Mouse (Mus musculus) adrenal gland, postnatal 4 days (tissue): ENCODE data around the gene Stx7. TPM values are rescaled to one million over a fixed set of nuclear protein-coding genes. Genes with fewer than 3 reads are reported as not detected.
"Not testable (repeated sequence)": the region's sequence is repeated elsewhere in the genome, so short reads cannot be mapped to it uniquely, and the experiment has no call there.

Source experiments
- DNase-seq, 2 experiments: peaks; one replicate each; pipeline ENCODE4 v3.0.0; 2021 to 2022; ENCODE audit warnings: low spot score in 2 of 2, mixed read lengths in 2 of 2
- long read RNA-seq, 2 experiments: library from polyadenylated mRNA; stranded (forward); transcript quantifications; one replicate each; pipeline ENCODE4 v2.0.0; 2021
- total RNA-seq, 2 experiments: library from RNA; stranded (reverse); gene quantifications; 2 replicates each; pipeline ENCODE4 v1.2.3; 2021

Stx7 gene
- total RNA-seq = 100 to 1,000 TPM in 1 of 2 experiments, 10 to 100 TPM in 1; 98.9 to 110 TPM
- long read RNA-seq, experiment 1, transcript Stx7-205 (10 exons, 3,435 nt) = major isoform, 62 of 87 reads
- long read RNA-seq, experiment 1, transcript Stx7-201 (10 exons, 2,502 nt) = minor isoform, 8 of 87 reads
- long read RNA-seq, experiment 1, partial matches to known transcripts = 6 of 87 reads
- long read RNA-seq, experiment 1, other reads (novel, unspliced or antisense) = 11 of 87 reads
- long read RNA-seq, experiment 2, transcript Stx7-201 (10 exons, 2,502 nt) = minor isoform, 6 of 130 reads
- long read RNA-seq, experiment 2, transcript Stx7-205 (10 exons, 3,435 nt) = major isoform, 102 of 130 reads
- long read RNA-seq, experiment 2, partial matches to known transcripts = 9 of 130 reads
- long read RNA-seq, experiment 2, other reads (novel, unspliced or antisense) = 12 of 130 reads

- DNase-seq = peak; percentile 78 to 92
Measured at GRCm38 (mm10) chr10:24149135-24149781, at the start of gene Stx7. Gene Stx7, plus strand, starts transcription at chr10:24149302.

- not testable (repeated sequence) for DNase-seq
Measured at GRCm38 (mm10) chr10:24101812-24102211, 47.3 kb upstream of the Stx7 start, which contains the start of gene Taar8c. Gene Taar8c, minus strand, starts transcription at chr10:24101912.

- DNase-seq = not testable (repeated sequence)
Measured at GRCm38 (mm10) chr10:24103299-24103698, 45.8 kb upstream of the Stx7 start.

DNA sequence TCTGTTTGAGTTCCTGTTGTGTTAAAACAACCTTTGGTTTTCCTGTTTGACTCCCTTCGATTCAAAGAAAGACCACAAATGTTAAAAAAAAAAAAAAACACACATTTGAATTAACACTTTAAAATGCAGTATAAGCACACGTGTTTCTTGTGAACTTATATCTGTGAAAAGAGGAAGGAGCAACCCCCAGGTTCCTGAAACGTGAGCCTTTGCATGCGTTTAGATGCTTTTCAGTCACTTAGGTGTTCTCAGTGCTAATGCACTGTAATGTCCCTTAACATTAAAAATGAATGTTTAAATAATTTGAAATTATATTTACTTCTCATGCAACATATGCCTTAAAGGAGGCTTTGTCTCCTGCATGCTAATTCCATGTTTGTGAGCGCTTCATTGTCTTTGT is 41.4 kb upstream of the Stx7 start:
- DNase-seq = no peak

DNA sequence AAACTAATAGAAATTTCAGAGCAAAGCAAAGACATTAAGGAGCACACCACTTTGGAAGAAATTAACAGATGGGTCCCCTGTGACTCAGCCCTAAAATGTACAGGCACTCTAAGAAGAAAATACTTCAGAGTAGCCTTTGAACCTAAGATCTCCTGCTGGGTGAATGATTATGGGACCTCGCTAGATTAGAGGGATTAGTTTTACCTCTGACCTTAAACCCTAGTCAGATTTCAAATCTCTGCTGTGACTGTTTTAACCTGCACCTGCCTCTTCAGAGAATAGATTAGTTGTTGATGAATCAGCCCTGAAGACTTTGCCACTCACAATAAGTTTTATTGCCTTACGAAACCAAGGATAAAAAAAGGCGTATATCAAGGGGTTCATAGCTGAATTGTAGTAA is 40.9 kb upstream of the Stx7 start:
- DNase-seq = no peak

DNA sequence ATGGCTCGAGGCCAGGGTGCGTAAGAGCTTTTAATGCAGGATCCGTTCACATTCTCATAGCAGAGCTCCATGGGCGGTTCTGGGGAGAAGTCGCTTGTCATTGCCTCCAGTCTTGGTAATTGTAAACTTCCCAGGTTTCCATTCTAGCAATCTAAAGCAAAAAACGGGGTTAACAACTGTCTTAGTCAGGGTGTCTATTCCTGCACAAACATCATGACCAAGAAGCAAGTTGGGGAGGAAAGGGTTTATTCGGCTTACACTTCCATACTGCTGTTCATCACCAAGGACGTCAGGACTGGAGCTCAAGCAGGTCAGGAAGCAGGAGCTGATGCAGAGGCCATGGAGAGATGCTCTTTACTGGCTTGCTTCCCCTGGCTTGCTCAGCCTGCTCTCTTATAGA is 39.7 kb upstream of the Stx7 start, which contains the start of gene Taar9:
Taar9 (minus strand) TSS at position 101 of the 400 bp plus-strand sequence.
- not testable (repeated sequence) for DNase-seq

GRCm38 (mm10) chr10:24111116-24111778 is 37.9 kb upstream of the Stx7 start:
- peak in 1 of 2 experiments; percentile 28 for DNase-seq

DNA sequence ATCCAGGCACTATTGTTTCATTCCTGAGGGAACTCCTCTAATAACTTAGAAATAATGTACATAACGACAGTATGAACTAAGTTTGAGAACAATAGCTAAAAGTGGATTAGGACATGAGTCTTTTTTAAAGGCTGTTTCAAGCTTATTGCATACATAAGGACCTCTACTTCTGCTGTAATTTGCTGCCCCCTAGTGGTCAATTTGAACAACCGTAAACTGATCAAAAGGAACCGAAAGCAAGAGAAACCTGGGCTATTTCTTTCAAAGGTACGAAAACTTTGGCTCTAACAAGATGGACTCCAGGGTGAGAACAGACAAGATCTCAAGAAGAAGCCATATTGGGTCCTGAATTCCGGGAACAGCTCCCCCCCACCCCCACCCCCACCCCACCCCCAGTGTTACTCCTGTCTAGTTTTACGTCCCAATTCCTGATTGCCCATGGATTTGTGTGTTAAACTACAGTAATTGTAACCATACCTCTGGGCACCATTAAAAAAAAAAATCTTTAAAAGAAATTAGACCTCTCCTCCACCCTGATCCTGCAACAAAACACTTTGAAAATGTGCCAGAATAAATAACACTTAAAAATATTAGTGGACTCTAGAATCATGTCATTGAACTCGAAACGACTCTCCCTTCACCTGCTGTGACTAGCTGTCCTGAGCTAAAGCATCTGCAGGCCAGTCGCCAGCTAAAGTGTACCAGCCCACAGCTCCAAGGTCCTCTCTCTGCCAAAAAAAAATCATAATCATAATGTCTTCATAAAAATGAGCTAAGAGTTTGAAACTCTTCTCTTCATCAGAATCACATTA is 17.4 kb upstream of the Stx7 start:
- DNase-seq = peak in 1 of 2 experiments; percentile 24

GRCm38 (mm10) chr10:24132273-24132672 is 16.8 kb upstream of the Stx7 start:
- DNase-seq = no peak

- no peak for DNase-seq
Measured at GRCm38 (mm10) chr10:24133132-24133531, 16.0 kb upstream of the Stx7 start.

GRCm38 (mm10) chr10:24134071-24134645 is 14.9 kb upstream of the Stx7 start:
- DNase-seq = no peak

GRCm38 (mm10) chr10:24138623-24139261 is 10.4 kb upstream of the Stx7 start:
- DNase-seq = no peak

DNA sequence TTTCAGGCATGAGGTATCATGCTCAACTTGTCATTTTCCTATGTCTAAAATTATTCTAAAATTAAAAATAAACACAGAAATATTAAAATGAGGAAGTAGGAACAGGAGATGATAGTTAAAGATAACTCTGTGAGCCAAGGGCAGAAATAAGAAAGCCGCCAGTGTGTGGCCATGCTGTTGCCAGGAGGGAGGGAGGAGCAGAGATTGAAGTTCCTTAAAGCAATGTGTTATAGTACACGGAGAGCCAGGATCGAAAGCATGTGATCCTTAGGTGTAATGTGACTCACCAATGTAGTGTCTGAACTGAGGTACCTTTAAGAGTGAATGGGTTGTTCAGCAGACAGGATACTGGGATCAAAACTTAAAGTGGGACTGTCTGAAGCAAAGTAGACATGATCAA is 6.4 kb upstream of the Stx7 start:
- no peak for DNase-seq

- no peak for DNase-seq
Measured at GRCm38 (mm10) chr10:24150086-24150485, 984 bp downstream of the Stx7 start.

- DNase-seq = no peak
Measured at GRCm38 (mm10) chr10:24158470-24159254, 9.6 kb downstream of the Stx7 start.

DNA sequence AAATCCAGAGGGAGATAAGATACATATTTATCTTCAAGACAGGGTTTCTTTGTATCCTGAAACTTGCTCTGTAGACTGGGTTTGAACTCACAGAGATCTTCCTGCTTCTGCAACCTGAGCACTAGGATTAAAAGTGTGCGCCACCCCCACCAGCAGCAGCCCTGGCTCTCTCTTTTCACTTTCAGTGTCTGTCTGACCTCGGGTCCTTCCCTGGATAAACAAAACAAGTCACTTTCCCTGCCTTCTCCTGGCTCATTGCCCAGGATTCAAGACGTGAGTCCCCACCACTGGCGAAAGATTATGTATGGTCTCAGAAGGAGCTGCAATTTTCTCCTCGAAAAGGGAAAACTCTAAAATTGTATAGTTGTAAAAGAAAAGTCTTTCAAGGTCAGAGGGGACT is 10.5 kb downstream of the Stx7 start:
- DNase-seq = no peak

DNA sequence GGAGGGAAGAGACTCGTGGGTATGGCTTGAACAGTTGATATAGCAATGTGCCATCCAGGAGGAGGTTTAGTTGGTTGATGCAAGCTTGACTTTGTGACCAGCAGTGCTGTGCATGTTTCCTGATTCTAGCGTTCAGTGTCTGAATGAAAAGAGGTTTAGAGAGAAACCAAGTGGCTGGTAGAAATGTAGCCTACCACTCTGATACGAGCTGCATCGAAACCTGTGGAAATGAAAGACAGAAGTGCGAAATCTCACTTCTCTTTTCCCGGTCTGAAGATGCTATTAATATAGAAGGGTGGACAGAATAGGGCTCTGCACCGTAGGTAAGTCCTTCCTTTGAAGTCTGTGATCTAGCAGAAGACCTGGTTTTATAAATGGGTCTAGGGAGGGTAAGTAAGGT is 11.2 kb downstream of the Stx7 start:
- no peak for DNase-seq

GRCm38 (mm10) chr10:24164137-24164908 is 15.2 kb downstream of the Stx7 start:
- no peak for DNase-seq
